ENCODE assay signal across 8 mouse cellular contexts in the genomic region with DNA sequence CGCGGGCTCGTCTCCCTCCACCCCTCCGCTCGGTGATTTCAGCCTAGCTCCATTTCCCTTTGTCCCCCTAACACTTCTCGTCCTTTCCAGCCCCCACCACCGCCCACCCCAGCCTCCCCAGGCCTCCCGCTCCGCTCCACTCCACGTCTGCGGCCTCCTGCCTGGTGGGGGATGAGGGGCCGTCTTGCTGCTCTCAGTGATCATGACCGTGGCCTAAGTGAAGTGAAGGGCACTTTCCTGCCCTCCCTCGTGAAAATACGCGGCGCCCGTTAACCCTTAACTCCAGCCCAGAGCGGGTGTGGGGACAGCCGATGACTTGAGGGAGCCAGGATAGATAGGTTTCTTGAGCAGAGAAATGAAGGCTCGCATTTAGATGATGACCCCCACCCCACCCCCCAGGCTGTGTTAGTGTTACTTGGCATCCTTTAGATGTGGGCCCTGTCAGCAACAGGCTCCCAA. TPM values are rescaled to one million over a fixed set of nuclear protein-coding genes. Genes with fewer than 3 reads are reported as not detected.
DNase-seq lines count a peak whose midpoint lies in the region; ATAC-seq lines count a peak whose summit lies in the region.

No protein-coding gene starts in this region.

- no peaks in the 10 kb centered on the region for H3K27me3 ChIP-seq in heart, embryonic 12.5 days (replicated peaks)
- no peaks in the 10 kb centered on the region for H3K27me3 ChIP-seq in kidney, embryonic 16.5 days (ENCODE audit: insufficient read depth, low read length)

- peaks cover 49% of the 10 kb centered on the region for H3K4me1 ChIP-seq in heart, embryonic 12.5 days (replicated peaks)
- H3K4me1 ChIP-seq in kidney, embryonic 16.5 days (ENCODE audit: insufficient read depth, low read length), result peaks cover 39% of the 10 kb centered on the region

- WGBS in heart, embryonic 12.5 days, result under 1% methylated on average over 20 of the region's 21 CpGs
- under 1% methylated on average over 21 of the region's 21 CpGs for WGBS in kidney, embryonic 16.5 days
- WGBS in macrophage (ENCODE audit: missing documents), result 1% methylated on average over 16 of the region's 21 CpGs

- peaks cover 54% of the 10 kb centered on the region for H3K79me2 ChIP-seq in macrophage (ENCODE audit: inconsistent target)

- peak overlapping the region; percentile 100 for H3K9ac ChIP-seq in heart, embryonic 12.5 days
- peak overlapping the region; percentile 92 for H3K9ac ChIP-seq in kidney, embryonic 16.5 days (replicated peaks; ENCODE audit: low read length)

- peak overlapping the region; percentile 91 for H3K4me2 ChIP-seq in heart, embryonic 12.5 days
- H3K4me2 ChIP-seq in kidney, embryonic 16.5 days (replicated peaks; ENCODE audit: low read depth, low read length), result peak overlapping the region; percentile 90

- H3K27ac ChIP-seq in heart, embryonic 12.5 days (ENCODE audit: poor library complexity, severe bottlenecking), result peak overlapping the region; percentile 100
- H3K27ac ChIP-seq in kidney, embryonic 16.5 days (ENCODE audit: low read length), result peak overlapping the region; percentile 98
- peak overlapping the region; percentile 75 for H3K27ac ChIP-seq in macrophage

- H3K9me3 ChIP-seq in heart, embryonic 12.5 days (replicated peaks), result no peaks in the 10 kb centered on the region
- H3K9me3 ChIP-seq in kidney, embryonic 16.5 days (ENCODE audit: low read length), result no peaks in the 10 kb centered on the region

- H3K36me3 ChIP-seq in heart, embryonic 12.5 days, result peaks cover 30% of the 10 kb centered on the region
- peaks cover 14% of the 10 kb centered on the region for H3K36me3 ChIP-seq in kidney, embryonic 16.5 days (ENCODE audit: insufficient read depth, low read length)
- peaks cover 11% of the 10 kb centered on the region; the same call in 1 of the 2 replicates for H3K36me3 ChIP-seq in macrophage (ENCODE audit: inconsistent target)

- H3K4me3 ChIP-seq in heart, embryonic 12.5 days, result peak overlapping the region; percentile 100
- H3K4me3 ChIP-seq in kidney, embryonic 16.5 days (ENCODE audit: low read length), result peak overlapping the region; percentile 100
- H3K4me3 ChIP-seq in macrophage (ENCODE audit: inconsistent target), result peak overlapping the region; percentile 74

- DNase-seq in urinary bladder, adult 18-20 months (ENCODE audit: low spot score in 2 of 2), result peak; percentile 24 to 37
- no peak for DNase-seq in urinary bladder, adult 2 months (ENCODE audit: low spot score)
- peak; percentile 11 to 18 for DNase-seq in cerebellum, postnatal 36 days
- peak; percentile 60 for DNase-seq in testis, postnatal 14 days (ENCODE audit: low spot score)

- ATAC-seq in heart, embryonic 12.5 days (ENCODE audit: insufficient number of reproducible peaks, low FRiP score), result peak; percentile 0; the same call in 1 of the 2 replicates
- peak; percentile 10; the same call in 1 of the 2 replicates for ATAC-seq in kidney, embryonic 16.5 days (ENCODE audit: low FRiP score, low TSS enrichment)
- no peak for ATAC-seq in megakaryocyte-erythroid progenitor cell, adult 5-6 weeks (replicated peaks; ENCODE audit: low FRiP score, low TSS enrichment, poor library complexity, severe bottlenecking)

RNA-seq across cellular contexts. Expression of gene Prkar1a, which starts 2.4 kb away (rescaled TPM):
- 176 and 189 TPM in 2 replicates for polyA plus RNA-seq in urinary bladder, adult 2 months (2012; rRNA removed)
- polyA plus RNA-seq in heart, embryonic 12.5 days (2016; fragmentation: Nextera tagmentation; extraction: Ambion mirVana), result 507 and 511 TPM in 2 replicates
- polyA plus RNA-seq in kidney, embryonic 16.5 days (2015; fragmentation: Nextera tagmentation; extraction: Ambion mirVana), result 375 and 395 TPM in 2 replicates
- total RNA-seq in macrophage (2018; cell fraction: chromatin; rRNA removed), result 100 to 1,000 TPM in 24 of 26 experiments, 10 to 100 TPM in 2; 70.8 to 161 (median 127) TPM
- 100 to 1,000 TPM; 137 to 208 (median 174) TPM for total RNA-seq in macrophage (2018; cell fraction: cytosol; rRNA removed)
- 100 to 1,000 TPM in 25 of 26 experiments, 10 to 100 TPM in 1; 95.0 to 217 (median 139) TPM for total RNA-seq in macrophage (2018; cell fraction: nucleus; rRNA removed)
- 144 to 219 TPM (median 175 TPM) in 3 replicates for polyA plus RNA-seq in macrophage (2018)
- 93.1 and 106 TPM in 2 replicates for total RNA-seq in megakaryocyte-erythroid progenitor cell, adult 5-6 weeks (2014; fragmentation: Nextera tagmentation)
- 72.0 and 76.5 TPM in 2 replicates for total RNA-seq in megakaryocyte-erythroid progenitor cell, adult 5-6 weeks (2017)

RNA-seq across cellular contexts. Expression of gene Wipi1, which starts 39.8 kb away (rescaled TPM):
- polyA plus RNA-seq in urinary bladder, adult 2 months (2012; rRNA removed), result 44.9 and 49.1 TPM in 2 replicates
- 49.9 and 51.3 TPM in 2 replicates for polyA plus RNA-seq in heart, embryonic 12.5 days (2016; fragmentation: Nextera tagmentation; extraction: Ambion mirVana)
- 35.8 and 36.4 TPM in 2 replicates for polyA plus RNA-seq in kidney, embryonic 16.5 days (2015; fragmentation: Nextera tagmentation; extraction: Ambion mirVana)
- total RNA-seq in macrophage (2018; cell fraction: chromatin; rRNA removed), result 10 to 100 TPM in 7 of 26 experiments, 1 to 10 TPM in 19; 1.0 to 16.4 (median 7.5) TPM
- 10 to 100 TPM in 7 of 26 experiments, 1 to 10 TPM in 19; 5.6 to 13.5 (median 8.4) TPM for total RNA-seq in macrophage (2018; cell fraction: cytosol; rRNA removed)
- 10 to 100 TPM in 2 of 26 experiments, 1 to 10 TPM in 24; 2.3 to 13.2 (median 5.4) TPM for total RNA-seq in macrophage (2018; cell fraction: nucleus; rRNA removed)
- 10.1 to 15.3 TPM (median 10.7 TPM) in 3 replicates for polyA plus RNA-seq in macrophage (2018)
- total RNA-seq in megakaryocyte-erythroid progenitor cell, adult 5-6 weeks (2014; fragmentation: Nextera tagmentation), result 21.2 and 30.6 TPM in 2 replicates
- total RNA-seq in megakaryocyte-erythroid progenitor cell, adult 5-6 weeks (2017), result 5.9 and 9.0 TPM in 2 replicates
